In genomic region chr15:78066475-78066874, GRCm38 (mm10) we compare ENCODE assay signal across 8 mouse cellular contexts. TPM values are rescaled to one million over a fixed set of nuclear protein-coding genes. Genes with fewer than 3 reads are reported as not detected.
DNase-seq lines count a peak whose midpoint lies in the region; TF ChIP-seq lines count a peak whose summit lies in the region.

No protein-coding gene starts in this region.

- peak; percentile 65 for DNase-seq in gastrocnemius, adult 2 months
- DNase-seq in gastrocnemius, postnatal 25 days: no peak
- DNase-seq in CD4-positive helper T cell, adult 2 months (ENCODE audit: low read depth, low spot score): peak; percentile 14
- peak; percentile 39 for DNase-seq in c-Kit-positive CD71-positive TER-119-negative erythroid progenitor cells, embryonic 14.5 days (ENCODE audit: low read depth)
- peak; percentile 56 to 77 for DNase-seq in kidney, postnatal 25 days
- peak; percentile 11 for DNase-seq in ovary, adult 18-20 months (ENCODE audit: low spot score)
- DNase-seq in layer of hippocampus, adult 9-10 months (ENCODE audit: low spot score): no peak
- DNase-seq in right cerebral cortex, adult 2 months (ENCODE audit: low spot score in 2 of 2): no peak

- H3K4me3 ChIP-seq in gastrocnemius, adult 2 months: no peak overlapping the region

- intact Hi-C loops in gastrocnemius, adult 2 months (cut with DNase I): no loop called here

- no peak overlapping the region for H3K27ac ChIP-seq in gastrocnemius, adult 2 months

- no peak for TF ChIP-seq CTCF in gastrocnemius, adult 2 months (IDR thresholded peaks at IDR 0.05)

RNA-seq across cellular contexts. Expression of gene Cacng2, which starts 53.4 kb away (rescaled TPM):
- total RNA-seq in gastrocnemius, adult 2 months (2021): not detected
- total RNA-seq in gastrocnemius, postnatal 25 days (2021): not detected

Comparison
In these comparisons a context has a peak if more than half of its experiments do, and no peak if none do; other contexts are left out.
1. DNase-seq: peak in gastrocnemius, adult 2 months (single experiment), CD4-positive helper T cell, adult 2 months (single experiment), c-Kit-positive CD71-positive TER-119-negative erythroid progenitor cells, embryonic 14.5 days (single experiment), kidney, postnatal 25 days (2 of 2) and ovary, adult 18-20 months (single experiment); none in gastrocnemius, postnatal 25 days (single experiment), layer of hippocampus, adult 9-10 months (single experiment) and right cerebral cortex, adult 2 months (0 of 2).